Comparison of ENCODE assay signal across 22 mouse cellular contexts in genomic region chr6:144952885-144953284, GRCm38 (mm10).
"Had no signal": no experiment of that assay in that cellular context is flagged by ENCODE, and none has a peak within 500 bp of the region (broad histone marks: within the 10 kb centered on the region; RNA-seq: fewer than 3 reads in every experiment).

No protein-coding gene starts in this region.

- DNase-seq: heart, postnatal 10 days; heart, postnatal 14 days; heart, postnatal 36 days; heart, postnatal 4 days; kidney, adult 11 months; kidney, adult 18-20 months; kidney, adult 2 months; kidney, adult 8-10 months; kidney, adult 9 months; kidney, postnatal 10 days; kidney, postnatal 14 days; kidney, postnatal 25 days; kidney, postnatal 36 days; kidney, postnatal 4 days; layer of hippocampus, adult 9-11 months; layer of hippocampus, postnatal 36 days had no signal

- ATAC-seq: hindbrain, embryonic 16.5 days; hindbrain, postnatal 0 days; inflammation-experienced regulatory T-cells, adult 6 months; intestine, embryonic 15.5 days; intestine, embryonic 16.5 days; intestine, postnatal 0 days had no signal
